20 mouse cellular contexts compared by ENCODE assay signal in the genomic region with DNA sequence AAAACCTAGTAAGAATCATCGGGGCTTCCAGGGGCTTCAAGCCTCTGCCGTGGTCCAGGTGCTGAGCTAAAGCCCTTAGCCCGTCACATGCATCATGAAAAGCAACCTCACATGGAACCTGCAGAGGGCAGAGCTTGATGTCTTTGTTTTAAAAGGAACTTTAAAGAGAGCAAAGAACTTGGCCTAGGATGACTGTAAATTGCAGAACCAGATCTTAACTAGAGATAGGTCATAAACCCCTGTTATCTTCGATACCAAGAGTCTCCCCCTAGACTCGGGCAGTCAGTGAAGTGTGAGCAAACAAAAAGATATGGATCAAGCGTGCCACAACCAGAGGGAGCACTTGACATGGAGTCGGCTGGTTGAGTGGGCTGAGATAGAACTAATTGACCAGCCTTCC. TPM values are rescaled to one million over a fixed set of nuclear protein-coding genes. Genes with fewer than 3 reads are reported as not detected.
DNase-seq lines count a peak whose midpoint lies in the region; ATAC-seq lines count a peak whose summit lies in the region.
"Had no signal": no experiment of that assay in that cellular context is flagged by ENCODE, and none has a peak within 500 bp of the region (broad histone marks: within the 10 kb centered on the region; RNA-seq: fewer than 3 reads in every experiment).

No protein-coding gene starts in this region.

- H3K9ac ChIP-seq in hindbrain, embryonic 13.5 days: no peak overlapping the region
- H3K9ac ChIP-seq: forebrain, embryonic 15.5 days; heart, embryonic 12.5 days had no signal

- DNase-seq in thymus, postnatal 0 days (ENCODE audit: low spot score): peak; percentile 42
- no peak for DNase-seq in thymus, postnatal 14 days
- no peak for DNase-seq in left cerebral cortex, postnatal 25 days (ENCODE audit: low spot score in 2 of 2)
- DNase-seq: adrenal gland, adult 2 months; adrenal gland, postnatal 25 days; B cell, adult 2 months; cerebellum, adult 18-20 months; cerebellum, adult 9-11 months; cerebellum, postnatal 36 days; gastrocnemius, postnatal 25 days had no signal

- no peaks in the 10 kb centered on the region for H3K36me3 ChIP-seq in hindbrain, embryonic 13.5 days
- H3K36me3 ChIP-seq: embryonic facial prominence, embryonic 10.5 days; forebrain, embryonic 15.5 days; heart, embryonic 12.5 days had no signal

- peaks cover under 1% of the 10 kb centered on the region; the same call in 1 of the 2 replicates for H3K4me1 ChIP-seq in hindbrain, embryonic 13.5 days (replicated peaks)

- H3K4me2 ChIP-seq in hindbrain, embryonic 13.5 days: no peak overlapping the region
- H3K4me2 ChIP-seq: forebrain, embryonic 15.5 days; heart, embryonic 12.5 days had no signal

- H3K27me3 ChIP-seq in hindbrain, embryonic 13.5 days: peaks cover 42% of the 10 kb centered on the region
- H3K27me3 ChIP-seq: Patski had no signal

- WGBS in hindbrain, embryonic 13.5 days: 86% methylated on average over 7 of the region's 7 CpGs

- peak; percentile 48 for ATAC-seq in common myeloid progenitor, adult 5-6 weeks (replicated peaks; ENCODE audit: low read depth, poor library complexity, severe bottlenecking)
- 0 out of 2 replicates have a peak, but pooled peaks have one; percentile 14 for ATAC-seq in megakaryocyte-erythroid progenitor cell, adult 5-6 weeks (replicated peaks; ENCODE audit: low FRiP score, low TSS enrichment, poor library complexity, severe bottlenecking)
- ATAC-seq in hindbrain, embryonic 13.5 days (ENCODE audit: low FRiP score): no peak
- ATAC-seq: CD4-positive, CD25-positive, alpha-beta regulatory T cell, adult 4 months; forebrain, embryonic 15.5 days; hindbrain, embryonic 16.5 days; inflammation-experienced regulatory T-cells, adult 6 months; Patski had no signal

- no peak overlapping the region for H3K4me3 ChIP-seq in hindbrain, embryonic 13.5 days
- H3K4me3 ChIP-seq: embryonic facial prominence, embryonic 10.5 days; forebrain, embryonic 15.5 days; heart, embryonic 12.5 days had no signal

- H3K9me3 ChIP-seq in hindbrain, embryonic 13.5 days: no peaks in the 10 kb centered on the region
- H3K9me3 ChIP-seq: embryonic facial prominence, embryonic 10.5 days; forebrain, embryonic 15.5 days; heart, embryonic 12.5 days had no signal

- H3K27ac ChIP-seq in hindbrain, embryonic 13.5 days: no peak overlapping the region
- H3K27ac ChIP-seq: embryonic facial prominence, embryonic 10.5 days; forebrain, embryonic 15.5 days had no signal

- intact Hi-C loops in left cerebral cortex, postnatal 25 days (cut with DNase I): no loop called here

RNA-seq across cellular contexts. Expression of a gene that starts 6.5 kb away (rescaled TPM):
- 61.2 and 62.7 TPM in 2 replicates for polyA plus RNA-seq in thymus, postnatal 0 days (2015; fragmentation: Nextera tagmentation; extraction: Ambion mirVana)
- total RNA-seq in common myeloid progenitor, adult 5-6 weeks (2017): 44.4 and 52.7 TPM in 2 replicates
- 81.1 and 116 TPM in 2 replicates for total RNA-seq in megakaryocyte-erythroid progenitor cell, adult 5-6 weeks (2014; fragmentation: Nextera tagmentation)
- 55.9 and 62.7 TPM in 2 replicates for total RNA-seq in megakaryocyte-erythroid progenitor cell, adult 5-6 weeks (2017)
- 2.1 and 2.3 TPM in 2 replicates for polyA plus RNA-seq in hindbrain, embryonic 13.5 days (2015; fragmentation: Nextera tagmentation; extraction: Ambion mirVana)
- total RNA-seq in left cerebral cortex, postnatal 25 days (2021): 1 to 10 TPM; 2.1 to 2.2 TPM

RNA-seq across cellular contexts. Expression of a gene that starts 15.1 kb away (rescaled TPM):
- polyA plus RNA-seq in thymus, postnatal 0 days (2015; fragmentation: Nextera tagmentation; extraction: Ambion mirVana): 99.6 and 105 TPM in 2 replicates
- 49.4 and 64.4 TPM in 2 replicates for total RNA-seq in common myeloid progenitor, adult 5-6 weeks (2017)
- 45.1 and 53.5 TPM in 2 replicates for total RNA-seq in megakaryocyte-erythroid progenitor cell, adult 5-6 weeks (2014; fragmentation: Nextera tagmentation)
- 37.0 and 58.7 TPM in 2 replicates for total RNA-seq in megakaryocyte-erythroid progenitor cell, adult 5-6 weeks (2017)
- polyA plus RNA-seq in hindbrain, embryonic 13.5 days (2015; fragmentation: Nextera tagmentation; extraction: Ambion mirVana): 14.1 and 15.7 TPM in 2 replicates
- total RNA-seq in left cerebral cortex, postnatal 25 days (2021): 10 to 100 TPM; 20.1 to 23.1 TPM

Comparison
In these comparisons a context has a peak if more than half of its experiments do, and no peak if none do; other contexts are left out.
1. RNA of a gene that starts 6.5 kb away (total RNA-seq): 55.9 to 116 TPM in megakaryocyte-erythroid progenitor cell, adult 5-6 weeks and 44.4 to 52.7 TPM in common myeloid progenitor, adult 5-6 weeks; 2.1 to 2.2 TPM in left cerebral cortex, postnatal 25 days; every median in the first group is over 10 times any median in the second.